Mouse (Mus musculus) liver, embryonic 13.5 days (tissue): ENCODE measurements around the gene Garem2. TPM values are rescaled to one million over a fixed set of nuclear protein-coding genes. Genes with fewer than 3 reads are reported as not detected.

ENCODE experiments used
- ATAC-seq: fragments of 200-750 bp; cut with Nextera tagmentation; 2 replicates; pipeline ENCODE4 v1.8.0; 2017; ENCODE audit warnings: low read depth, mild to moderate bottlenecking, moderate number of reproducible peaks, moderate library complexity
- DNase-seq: peaks from one replicate; pipeline ENCODE4 v3.0.0; 2022
- H3K27ac ChIP-seq: fragments of 300-500 bp; sonication (generic); 2 replicates; pipeline ENCODE4 v1.5.1; 2015; ENCODE audit warnings: moderate library complexity, mild to moderate bottlenecking, inconsistent platforms
- H3K27me3 ChIP-seq: fragments of 300-500 bp; sonication (generic); 2 replicates; pipeline ENCODE4 v1.6.1; 2015; ENCODE audit warnings: mild to moderate bottlenecking, inconsistent platforms
- H3K36me3 ChIP-seq: fragments of 300-500 bp; sonication (generic); 2 replicates; pipeline ENCODE4 v1.6.1; 2015; ENCODE audit warnings: mild to moderate bottlenecking, inconsistent platforms
- H3K4me1 ChIP-seq: fragments of 300-500 bp; sonication (generic); replicated peaks from 2 replicates; pipeline ENCODE4 v1.6.1; 2015; ENCODE audit warnings: inconsistent platforms
- H3K4me2 ChIP-seq: fragments of 300-500 bp; sonication (generic); 2 replicates; pipeline ENCODE4 v1.6.1; 2015; ENCODE audit warnings: inconsistent platforms, mild to moderate bottlenecking, moderate library complexity
- H3K4me3 ChIP-seq: fragments of 300-500 bp; sonication (generic); replicated peaks from 2 replicates; pipeline ENCODE4 v1.5.1; 2015; ENCODE audit warnings: mild to moderate bottlenecking, inconsistent platforms
- H3K9ac ChIP-seq: fragments of 300-500 bp; sonication (generic); 2 replicates; pipeline ENCODE4 v1.6.1; 2015; ENCODE audit warnings: mild to moderate bottlenecking, inconsistent platforms
- H3K9me3 ChIP-seq: fragments of 300-500 bp; sonication (generic); replicated peaks from 2 replicates; pipeline ENCODE4 v1.6.1; 2016; ENCODE audit warnings: inconsistent platforms
- WGBS: fragments of 180-500 bp; shearing (Covaris S2); methylation state at CpG from one replicate; pipeline ENCODE4 v1.1.7; 2015; ENCODE audit not compliant: insufficient replicate concordance; 5-methylcytosine and 5-hydroxymethylcytosine counted together
- polyA plus RNA-seq: library from polyadenylated mRNA; unstranded; fragments of >200 nt; fragmentation: Nextera tagmentation; extraction: Ambion mirVana; gene quantifications from 2 replicates; pipeline ENCODE4 v1.2.1, GENCODE M21; 2015

The Garem2 gene
- polyA plus RNA-seq, 1 experiment from 2014 or later = 0.03 TPM

- H3K4me3 ChIP-seq = no peak overlapping the region
- H3K4me2 ChIP-seq = no peak overlapping the region
- ATAC-seq = 0 out of 2 replicates have a peak, but pooled peaks have one; percentile 16
- H3K27ac ChIP-seq = no peak overlapping the region
- 74% methylated on average over 3 of the region's 3 CpGs for WGBS
- H3K36me3 ChIP-seq = peaks cover 10% of the 10 kb centered on the region
- H3K9me3 ChIP-seq = no peaks in the 10 kb centered on the region
- peaks cover 89% of the 10 kb centered on the region for H3K27me3 ChIP-seq
- peaks cover 35% of the 10 kb centered on the region for H3K4me1 ChIP-seq
- DNase-seq = no peak
- no peak overlapping the region for H3K9ac ChIP-seq
Measured at GRCm38 (mm10) chr5:30112533-30113068, 7.6 kb downstream of the Garem2 start.

DNA sequence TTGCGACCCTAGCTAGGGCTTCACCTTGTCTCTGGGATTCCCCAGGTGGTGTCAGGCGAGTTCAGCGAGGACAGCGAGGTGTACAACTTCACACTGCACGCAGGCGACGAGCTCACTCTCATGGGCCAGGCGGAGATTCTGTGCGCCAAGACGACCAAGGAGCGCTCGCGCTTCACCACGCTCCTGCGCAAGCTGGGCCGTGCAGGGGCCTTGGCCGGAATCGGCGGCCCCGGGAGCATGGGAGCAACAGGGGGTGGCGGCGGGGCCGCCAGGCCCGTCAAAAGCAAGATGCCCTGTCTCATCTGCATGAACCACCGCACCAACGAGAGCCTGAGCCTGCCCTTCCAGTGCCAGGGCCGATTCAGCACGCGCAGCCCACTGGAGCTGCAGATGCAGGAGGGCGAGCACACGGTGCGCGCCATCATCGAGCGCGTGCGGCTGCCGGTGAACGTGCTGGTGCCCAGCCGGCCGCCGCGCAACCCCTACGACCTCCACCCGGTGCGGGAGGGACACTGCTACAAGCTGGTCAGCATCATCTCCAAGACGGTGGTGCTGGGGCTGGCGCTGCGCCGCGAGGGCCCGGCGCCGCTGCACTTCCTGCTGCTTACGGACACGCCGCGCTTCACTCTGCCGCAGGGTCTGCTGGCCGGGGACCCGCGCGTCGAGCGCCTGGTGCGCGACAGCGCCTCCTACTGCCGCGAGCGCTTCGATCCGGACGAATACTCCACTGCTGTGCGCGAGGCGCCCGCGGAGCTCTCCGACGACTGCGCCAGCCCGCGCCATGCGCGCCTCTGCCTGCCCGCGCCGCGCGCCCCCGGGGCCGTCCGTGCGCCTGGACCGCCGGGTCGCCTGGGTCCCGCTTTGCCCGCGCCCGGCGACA is 9.2 kb downstream of the Garem2 start:
- DNase-seq = peak; percentile 31
- Histone ChIP-seq H3K27me3 (peaks cover 74% of the 10 kb centered on the region), H3K27ac (no peak overlapping the region), H3K36me3 (peaks cover 25% of the 10 kb centered on the region), H3K4me1 (peaks cover 35% of the 10 kb centered on the region), H3K4me3 (peak overlapping the region; percentile 54), H3K9ac (0 out of 2 replicates have a peak overlapping the region, but pooled peaks have one; percentile 36), H3K9me3 (no peaks in the 10 kb centered on the region), H3K4me2 (peak overlapping the region; percentile 73)
- ATAC-seq = peak; percentile 24; the same call in 1 of the 2 replicates
- WGBS = 1% methylated on average over 101 of the region's 103 CpGs

GRCm38 (mm10) chr5:30114761-30115140 is 9.8 kb downstream of the Garem2 start:
- peaks cover 67% of the 10 kb centered on the region for H3K27me3 ChIP-seq
- H3K4me1 ChIP-seq = peaks cover 35% of the 10 kb centered on the region
- DNase-seq (no peak), ATAC-seq (0 out of 2 replicates have a peak, but pooled peaks have one; percentile 3)
- 2% methylated on average over 25 of the region's 28 CpGs for WGBS
- 0 out of 2 replicates have a peak overlapping the region, but pooled peaks have one; percentile 36 for H3K9ac ChIP-seq
- H3K27ac ChIP-seq = no peak overlapping the region
- peak overlapping the region; percentile 73 for H3K4me2 ChIP-seq
- peak overlapping the region; percentile 54 for H3K4me3 ChIP-seq
- no peaks in the 10 kb centered on the region for H3K9me3 ChIP-seq
- H3K36me3 ChIP-seq = peaks cover 31% of the 10 kb centered on the region

GRCm38 (mm10) chr5:30115718-30116117 is 10.8 kb downstream of the Garem2 start:
- WGBS = 32% methylated on average over 10 of the region's 10 CpGs
- Histone ChIP-seq H3K9me3 (no peaks in the 10 kb centered on the region), H3K27me3 (peaks cover 58% of the 10 kb centered on the region), H3K4me1 (peaks cover 30% of the 10 kb centered on the region), H3K27ac (no peak overlapping the region), H3K4me2 (no peak overlapping the region), H3K9ac (no peak overlapping the region), H3K36me3 (peaks cover 41% of the 10 kb centered on the region), H3K4me3 (no peak overlapping the region)
- no peak for DNase-seq
- no peak for ATAC-seq

DNA sequence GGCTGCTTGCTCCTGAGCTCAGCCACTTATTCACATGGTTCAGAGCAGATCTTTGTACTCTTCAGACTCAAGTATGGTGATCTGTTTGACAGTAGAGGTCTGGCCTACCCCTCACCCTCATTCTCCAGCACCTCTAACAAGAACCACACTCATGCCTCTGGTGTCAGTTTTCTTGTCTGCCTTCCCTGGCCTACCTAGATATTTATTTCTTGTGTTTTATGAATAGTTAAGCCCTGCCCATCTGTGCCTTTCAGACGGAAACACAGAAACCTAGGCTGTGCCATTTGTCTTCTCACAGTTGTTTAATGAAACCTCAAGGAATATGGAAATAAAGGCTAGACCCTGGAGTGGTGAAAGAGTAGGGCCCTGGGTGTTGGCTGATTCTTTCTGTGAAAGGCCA is 13.1 kb downstream of the Garem2 start:
- DNase-seq (no peak), ATAC-seq (no peak)
- WGBS = 67% methylated on average over 1 of the region's 1 CpGs
- H3K27me3 ChIP-seq = peaks cover 35% of the 10 kb centered on the region
- peaks cover 64% of the 10 kb centered on the region for H3K36me3 ChIP-seq
- peaks cover 18% of the 10 kb centered on the region for H3K4me1 ChIP-seq
- no peak overlapping the region for H3K4me2 ChIP-seq
- H3K4me3 ChIP-seq = no peak overlapping the region
- no peak overlapping the region for H3K9ac ChIP-seq
- no peaks in the 10 kb centered on the region for H3K9me3 ChIP-seq
- H3K27ac ChIP-seq = no peak overlapping the region

- Histone ChIP-seq H3K27ac (no peak overlapping the region), H3K27me3 (peaks cover 23% of the 10 kb centered on the region), H3K4me1 (peaks cover 8% of the 10 kb centered on the region), H3K4me2 (no peak overlapping the region), H3K4me3 (no peak overlapping the region), H3K9me3 (no peaks in the 10 kb centered on the region), H3K36me3 (peaks cover 75% of the 10 kb centered on the region), H3K9ac (no peak overlapping the region)
- WGBS = 85% methylated on average over 6 of the region's 6 CpGs
- ATAC-seq = no peak
- DNase-seq = no peak
Measured at GRCm38 (mm10) chr5:30119163-30119562, 14.2 kb downstream of the Garem2 start.

DNA sequence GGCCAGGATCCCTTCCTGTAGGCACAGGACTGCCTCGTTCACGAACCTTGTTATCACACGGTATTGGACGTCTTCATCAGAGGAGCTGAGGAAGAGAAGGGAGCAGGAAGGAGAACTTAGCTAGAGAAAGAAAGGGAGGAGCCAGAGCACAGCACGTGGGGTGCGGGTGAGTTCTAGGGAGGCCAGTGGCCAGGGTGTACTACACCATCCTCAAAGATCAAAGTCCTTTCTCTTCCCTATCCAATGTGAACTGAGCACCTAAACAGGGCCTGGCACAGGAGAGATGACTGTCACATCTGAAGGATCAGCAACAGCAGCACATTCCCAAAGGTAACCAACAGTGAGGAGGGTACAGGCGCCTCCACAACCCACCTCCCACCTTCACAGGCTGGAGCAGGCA is 15.1 kb downstream of the Garem2 start:
- Histone ChIP-seq H3K4me2 (no peak overlapping the region), H3K4me3 (no peak overlapping the region), H3K27ac (no peak overlapping the region), H3K4me1 (no peaks in the 10 kb centered on the region), H3K9me3 (no peaks in the 10 kb centered on the region), H3K9ac (no peak overlapping the region), H3K36me3 (peaks cover 85% of the 10 kb centered on the region), H3K27me3 (peaks cover 14% of the 10 kb centered on the region)
- ATAC-seq (no peak), DNase-seq (no peak)
- WGBS = 78% methylated on average over 7 of the region's 7 CpGs

DNA sequence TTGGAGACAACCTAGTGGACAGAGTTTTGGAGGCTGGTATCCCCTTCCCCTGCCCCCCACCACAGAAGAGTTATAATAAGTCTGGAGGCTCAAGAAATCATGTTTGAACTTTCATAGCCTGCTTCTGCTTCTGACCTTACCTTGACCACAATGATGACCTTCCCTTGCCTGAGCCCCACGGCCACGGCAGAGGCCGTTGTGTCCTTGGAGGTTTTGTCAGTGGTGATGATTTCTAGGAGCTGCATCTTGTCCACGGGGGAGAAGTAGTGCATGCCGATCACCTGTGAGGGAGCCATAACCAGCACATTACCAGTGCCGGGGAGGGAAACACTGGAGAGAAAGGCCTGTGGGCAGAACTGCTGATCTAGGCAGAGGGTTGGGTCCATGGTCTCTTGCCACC is 17.5 kb downstream of the Garem2 start:
- no peaks in the 10 kb centered on the region for H3K4me1 ChIP-seq
- H3K27me3 ChIP-seq = no peaks in the 10 kb centered on the region
- no peak overlapping the region for H3K4me3 ChIP-seq
- DNase-seq (no peak), ATAC-seq (no peak)
- no peak overlapping the region for H3K9ac ChIP-seq
- peaks cover 98% of the 10 kb centered on the region for H3K36me3 ChIP-seq
- 88% methylated on average over 6 of the region's 6 CpGs for WGBS
- H3K9me3 ChIP-seq = no peaks in the 10 kb centered on the region
- H3K27ac ChIP-seq = no peak overlapping the region
- no peak overlapping the region for H3K4me2 ChIP-seq

- H3K9me3 ChIP-seq = no peaks in the 10 kb centered on the region
- peaks cover 95% of the 10 kb centered on the region for H3K36me3 ChIP-seq
- DNase-seq (no peak), ATAC-seq (no peak)
- H3K9ac ChIP-seq = no peak overlapping the region
- H3K27ac ChIP-seq = no peak overlapping the region
- no peaks in the 10 kb centered on the region for H3K4me1 ChIP-seq
- no peak overlapping the region for H3K4me2 ChIP-seq
- H3K27me3 ChIP-seq = no peaks in the 10 kb centered on the region
- no peak overlapping the region for H3K4me3 ChIP-seq
- WGBS = 53% methylated on average over 5 of the region's 5 CpGs
Measured at GRCm38 (mm10) chr5:30125587-30125986, 20.6 kb downstream of the Garem2 start.

DNA sequence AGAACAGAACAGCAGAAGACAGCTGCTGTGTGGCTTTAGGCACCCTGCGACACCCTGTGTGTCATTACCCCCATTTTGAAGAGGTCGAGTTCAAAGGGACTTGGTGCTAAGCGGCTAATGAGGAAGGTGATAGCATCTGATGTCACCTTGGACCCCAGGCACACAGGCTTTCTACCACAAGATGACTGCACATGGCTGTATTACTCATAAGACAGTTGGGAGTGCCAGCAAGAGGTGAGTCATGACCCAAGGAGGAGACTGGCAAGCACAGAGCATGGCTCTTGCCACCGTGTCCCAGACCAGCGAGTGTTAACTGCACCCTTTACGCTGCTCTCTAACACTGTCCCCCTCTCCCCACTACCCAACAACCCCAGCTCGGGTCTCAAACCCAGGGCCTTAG is 21.8 kb downstream of the Garem2 start:
- Histone ChIP-seq H3K4me2 (no peak overlapping the region), H3K4me3 (no peak overlapping the region), H3K27ac (no peak overlapping the region), H3K9ac (no peak overlapping the region), H3K36me3 (peaks cover 90% of the 10 kb centered on the region), H3K9me3 (no peaks in the 10 kb centered on the region), H3K4me1 (no peaks in the 10 kb centered on the region), H3K27me3 (no peaks in the 10 kb centered on the region)
- ATAC-seq (no peak), DNase-seq (no peak)
- WGBS = 82% methylated on average over 7 of the region's 7 CpGs

- no peaks in the 10 kb centered on the region for H3K9me3 ChIP-seq
- no peak overlapping the region for H3K9ac ChIP-seq
- no peak overlapping the region for H3K4me2 ChIP-seq
- no peaks in the 10 kb centered on the region for H3K27me3 ChIP-seq
- no peaks in the 10 kb centered on the region for H3K4me1 ChIP-seq
- H3K4me3 ChIP-seq = no peak overlapping the region
- ATAC-seq (no peak), DNase-seq (no peak)
- no peak overlapping the region for H3K27ac ChIP-seq
- WGBS = 87% methylated on average over 13 of the region's 13 CpGs
- peaks cover 88% of the 10 kb centered on the region for H3K36me3 ChIP-seq
Measured at GRCm38 (mm10) chr5:30127921-30128597, 23.1 kb downstream of the Garem2 start.
